ENCODE assay signal across 23 mouse cellular contexts in the genomic region with DNA sequence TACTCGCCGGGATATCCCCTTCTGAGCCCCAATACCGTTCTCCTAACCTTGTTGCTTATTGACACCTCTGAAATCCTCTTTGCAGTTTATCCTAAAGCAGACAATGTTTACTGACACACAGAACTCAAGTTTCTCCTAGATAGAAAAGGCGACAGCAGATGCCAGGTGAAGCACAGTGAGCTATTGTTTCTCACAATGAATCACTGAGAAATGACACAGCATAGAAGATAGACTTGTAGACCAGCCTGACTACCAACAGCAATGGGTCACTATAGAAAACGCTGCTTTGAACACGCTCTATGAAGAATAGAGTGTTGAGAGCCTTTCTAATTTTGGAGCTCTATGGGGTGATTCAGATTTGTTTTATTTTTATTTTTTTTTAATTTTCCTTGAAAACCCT.
DNase-seq lines count a peak whose midpoint lies in the region; ATAC-seq and TF ChIP-seq lines count a peak whose summit lies in the region.
"Had no signal": no experiment of that assay in that cellular context is flagged by ENCODE, and none has a peak within 500 bp of the region (broad histone marks: within the 10 kb centered on the region; RNA-seq: fewer than 3 reads in every experiment).

No protein-coding gene starts in this region.

- H3K9ac ChIP-seq in forebrain, embryonic 15.5 days (replicated peaks): no peak overlapping the region
- no peak overlapping the region for H3K9ac ChIP-seq in midbrain, embryonic 14.5 days (replicated peaks; ENCODE audit: low read length)
- H3K9ac ChIP-seq in CH12.LX (ENCODE audit: insufficient read depth, low read depth): no peak overlapping the region; the same call in 1 of the 2 replicates

- H3K4me1 ChIP-seq in forebrain, embryonic 10.5 days: peaks cover 59% of the 10 kb centered on the region
- peaks cover 6% of the 10 kb centered on the region for H3K4me1 ChIP-seq in forebrain, embryonic 15.5 days
- peaks cover 55% of the 10 kb centered on the region for H3K4me1 ChIP-seq in midbrain, embryonic 10.5 days
- H3K4me1 ChIP-seq in midbrain, embryonic 14.5 days (ENCODE audit: control insufficient read depth, insufficient read depth, low read length): peaks cover 21% of the 10 kb centered on the region
- peaks cover 21 to 50% of the 10 kb centered on the region in 2 experiments for H3K4me1 ChIP-seq in CH12.LX (ENCODE audit: control insufficient read depth in 1 of 2, insufficient read depth in 2 of 2)

- H3K4me3 ChIP-seq in forebrain, embryonic 10.5 days: no peak overlapping the region
- no peak overlapping the region for H3K4me3 ChIP-seq in forebrain, embryonic 15.5 days
- no peak overlapping the region for H3K4me3 ChIP-seq in midbrain, embryonic 10.5 days
- H3K4me3 ChIP-seq in midbrain, embryonic 14.5 days (replicated peaks; ENCODE audit: low read depth, low read length): no peak overlapping the region
- H3K4me3 ChIP-seq in CH12.LX (replicated peaks in 1 of 3; ENCODE audit: low read depth in 2 of 3, low read length in 2 of 3, poor library complexity in 1 of 3): no peak overlapping the region

- no peaks in the 10 kb centered on the region for H3K79me2 ChIP-seq in CH12.LX (replicated peaks; ENCODE audit: control insufficient read depth, extremely low read depth, insufficient read depth, poor library complexity, severe bottlenecking)

- H3K4me2 ChIP-seq in forebrain, embryonic 15.5 days (replicated peaks): no peak overlapping the region
- H3K4me2 ChIP-seq in midbrain, embryonic 14.5 days (ENCODE audit: low read length): no peak overlapping the region
- H3K4me2 ChIP-seq in CH12.LX (ENCODE audit: insufficient read depth, low read depth, poor library complexity, severe bottlenecking): peak overlapping the region; percentile 29

- 79% methylated on average over 6 of the region's 6 CpGs for WGBS in forebrain, embryonic 10.5 days
- 78% methylated on average over 6 of the region's 6 CpGs for WGBS in forebrain, embryonic 15.5 days
- 79% methylated on average over 6 of the region's 6 CpGs for WGBS in midbrain, embryonic 10.5 days
- 73% methylated on average over 6 of the region's 6 CpGs for WGBS in midbrain, embryonic 14.5 days

- TF ChIP-seq CTCF in CH12.LX (conservative IDR thresholded peaks at IDR 0.05 in 1 of 2, IDR thresholded peaks at IDR 0.05 in 1 of 2; ENCODE audit: low read depth in 2 of 2, low read length in 2 of 2): no peak

- H3K36me3 ChIP-seq in forebrain, embryonic 10.5 days (replicated peaks): no peaks in the 10 kb centered on the region
- H3K36me3 ChIP-seq in forebrain, embryonic 15.5 days: no peaks in the 10 kb centered on the region
- no peaks in the 10 kb centered on the region for H3K36me3 ChIP-seq in midbrain, embryonic 10.5 days
- no peaks in the 10 kb centered on the region for H3K36me3 ChIP-seq in midbrain, embryonic 14.5 days (ENCODE audit: control insufficient read depth, insufficient read depth, low read length)
- no peaks in the 10 kb centered on the region for H3K36me3 ChIP-seq in CH12.LX (replicated peaks in 1 of 2; ENCODE audit: control insufficient read depth in 1 of 2, insufficient read depth in 1 of 2, low read length in 1 of 2)
- H3K36me3 ChIP-seq: G1E had no signal

- peaks cover 41% of the 10 kb centered on the region for H3K27me3 ChIP-seq in forebrain, embryonic 10.5 days (ENCODE audit: poor library complexity, severe bottlenecking)
- H3K27me3 ChIP-seq in forebrain, embryonic 15.5 days: no peaks in the 10 kb centered on the region
- H3K27me3 ChIP-seq in midbrain, embryonic 10.5 days (ENCODE audit: low read depth, poor library complexity, severe bottlenecking): peaks cover 36% of the 10 kb centered on the region
- no peaks in the 10 kb centered on the region for H3K27me3 ChIP-seq in midbrain, embryonic 14.5 days (ENCODE audit: control insufficient read depth, insufficient read depth, low read length)
- no peaks in the 10 kb centered on the region for H3K27me3 ChIP-seq in CH12.LX (replicated peaks)
- H3K27me3 ChIP-seq: Patski had no signal

- DNase-seq in forebrain, embryonic 10.5 days (ENCODE audit: extremely low spot score, low spot score): no peak
- DNase-seq in heart, adult 11 months: peak; percentile 4
- no peak for DNase-seq in heart, postnatal 4 days
- no peak for DNase-seq in midbrain, embryonic 10.5 days (ENCODE audit: low spot score)
- no peak for DNase-seq in midbrain, embryonic 14.5 days
- DNase-seq in CH12.LX (ENCODE audit: extremely low read depth) (peak; percentile 27), adipocyte (ENCODE audit: low spot score) (no peak)
- DNase-seq: adrenal gland, adult 2 months; adrenal gland, adult 8-10 months; adrenal gland, postnatal 10 days; adrenal gland, postnatal 14 days; adrenal gland, postnatal 25 days; adrenal gland, postnatal 36 days; B cell, adult 2 months; cerebellum, adult 11 months; cerebellum, adult 11-12 months; cerebellum, adult 18-20 months; cerebellum, adult 2 months had no signal

- no peak for TF ChIP-seq POLR2A in CH12.LX (IDR thresholded peaks at IDR 0.05; ENCODE audit: low read depth, low read length)

- dilution Hi-C loops in CH12.LX (cut with MboI; ENCODE audit: extremely low pct_ligation_motif_present, extremely low pct_unique_long_range_greater_than_20kb, low sequenced_read_pairs): no loop called here

- ATAC-seq in forebrain, embryonic 15.5 days (replicated peaks): no peak
- no peak for ATAC-seq in midbrain, embryonic 14.5 days (ENCODE audit: low FRiP score, low TSS enrichment)
- ATAC-seq: activated CD4-positive, CD25-positive, alpha-beta regulatory T cell, adult 4 months; CD4-positive, CD25-positive, alpha-beta regulatory T cell, adult 4 months; Patski had no signal

- TF ChIP-seq RAD21 in CH12.LX (IDR thresholded peaks at IDR 0.05; ENCODE audit: low read depth, low read length): no peak

- in situ Hi-C loops in CH12.LX (cut with MboI; ENCODE audit: low pct_ligation_motif_present, low pct_unique_long_range_greater_than_20kb, low sequenced_read_pairs): no loop called here

- H3K27ac ChIP-seq in forebrain, embryonic 10.5 days: peak overlapping the region; percentile 54; the same call in 1 of the 2 replicates
- H3K27ac ChIP-seq in forebrain, embryonic 15.5 days (replicated peaks): no peak overlapping the region
- H3K27ac ChIP-seq in midbrain, embryonic 10.5 days (replicated peaks): 0 out of 2 replicates have a peak overlapping the region, but pooled peaks have one; percentile 5
- no peak overlapping the region for H3K27ac ChIP-seq in midbrain, embryonic 14.5 days (replicated peaks; ENCODE audit: low read depth, low read length)
- no peak overlapping the region for H3K27ac ChIP-seq in CH12.LX (ENCODE audit: insufficient read depth, low read depth)

- 0 out of 2 replicates have a peak, but pooled peaks have one; percentile 57 for TF ChIP-seq EP300 in CH12.LX (IDR thresholded peaks at IDR 0.05; ENCODE audit: low read length)

- H3K9me3 ChIP-seq in forebrain, embryonic 10.5 days: no peaks in the 10 kb centered on the region
- H3K9me3 ChIP-seq in forebrain, embryonic 15.5 days: no peaks in the 10 kb centered on the region
- H3K9me3 ChIP-seq in midbrain, embryonic 10.5 days (replicated peaks): no peaks in the 10 kb centered on the region
- H3K9me3 ChIP-seq in midbrain, embryonic 14.5 days (ENCODE audit: control insufficient read depth, low read length): no peaks in the 10 kb centered on the region
- no peaks in the 10 kb centered on the region for H3K9me3 ChIP-seq in CH12.LX (replicated peaks; ENCODE audit: low read length)

TF ChIP-seq in CH12.LX, 34 proteins besides CTCF, POLR2A, EP300 and RAD21 (continues in another document):
- no peak for TF ChIP-seq SIN3A (IDR thresholded peaks at IDR 0.05; ENCODE audit: low read length)
- no peak for TF ChIP-seq MAZ (IDR thresholded peaks at IDR 0.05; ENCODE audit: low read depth, low read length)
- TF ChIP-seq PAX5 (IDR thresholded peaks at IDR 0.05; ENCODE audit: low read length): no peak
- TF ChIP-seq ZC3H11A (IDR thresholded peaks at IDR 0.05; ENCODE audit: low read depth, low read length): no peak
- TF ChIP-seq MYC (IDR thresholded peaks at IDR 0.05; ENCODE audit: low read depth, low read length): 0 out of 2 replicates have a peak, but pooled peaks have one; percentile 14
- peak; percentile 34; the same call in 1 of the 2 replicates for TF ChIP-seq JUN (IDR thresholded peaks at IDR 0.05; ENCODE audit: insufficient read depth, low read depth, low read length)
- TF ChIP-seq JUND (conservative IDR thresholded peaks at IDR 0.05; ENCODE audit: low read depth, low read length): no peak
- TF ChIP-seq NELFE (IDR thresholded peaks at IDR 0.05; ENCODE audit: low read depth, low read length): no peak
- no peak for TF ChIP-seq UBTF (IDR thresholded peaks at IDR 0.05; ENCODE audit: low read depth, low read length)
- no peak for TF ChIP-seq SMC3 (IDR thresholded peaks at IDR 0.05; ENCODE audit: low read depth, low read length)
- no peak for TF ChIP-seq ETS1 (conservative IDR thresholded peaks at IDR 0.05; ENCODE audit: low read depth, low read length)
- 0 out of 2 replicates have a peak, but pooled peaks have one; percentile 10 for TF ChIP-seq RCOR1 (conservative IDR thresholded peaks at IDR 0.05; ENCODE audit: low read depth, low read length)
- no peak for TF ChIP-seq USF1 (IDR thresholded peaks at IDR 0.05; ENCODE audit: low read depth, low read length)
- no peak for TF ChIP-seq POLR2AphosphoS2 (IDR thresholded peaks at IDR 0.05; ENCODE audit: low read depth, low read length)
- no peak for TF ChIP-seq ELF1 (IDR thresholded peaks at IDR 0.05; ENCODE audit: low read depth, low read length)
- TF ChIP-seq IRF4 (IDR thresholded peaks at IDR 0.05; ENCODE audit: low read depth, low read length): peak; percentile 81; the same call in 1 of the 2 replicates
- TF ChIP-seq BHLHE40 (IDR thresholded peaks at IDR 0.05; ENCODE audit: low read depth, low read length): no peak
- TF ChIP-seq HCFC1 (IDR thresholded peaks at IDR 0.05; ENCODE audit: low read depth, low read length): no peak
- TF ChIP-seq ZMIZ1 (IDR thresholded peaks at IDR 0.05; ENCODE audit: low read depth, low read length): no peak
- no peak for TF ChIP-seq TBP (conservative IDR thresholded peaks at IDR 0.05; ENCODE audit: low read depth, low read length)
- no peak for TF ChIP-seq KAT2A (IDR thresholded peaks at IDR 0.05; ENCODE audit: insufficient replicate concordance, low read length)
- no peak for TF ChIP-seq MXI1 (IDR thresholded peaks at IDR 0.05; ENCODE audit: low read depth, low read length)
- TF ChIP-seq MEF2A (IDR thresholded peaks at IDR 0.05; ENCODE audit: borderline replicate concordance, low read depth, low read length): no peak
- no peak for TF ChIP-seq MAX (IDR thresholded peaks at IDR 0.05; ENCODE audit: low read length)
- TF ChIP-seq NRF1 (IDR thresholded peaks at IDR 0.05; ENCODE audit: low read depth, low read length): no peak
- no peak for TF ChIP-seq ZKSCAN1 (IDR thresholded peaks at IDR 0.05; ENCODE audit: borderline replicate concordance, low read depth, low read length)
- TF ChIP-seq CHD2 (IDR thresholded peaks at IDR 0.05; ENCODE audit: low read length): no peak
- no peak for TF ChIP-seq E2F4 (IDR thresholded peaks at IDR 0.05; ENCODE audit: insufficient replicate concordance, low read depth, low read length)

Comparison
In these comparisons a context has a peak if more than half of its experiments do, and no peak if none do; other contexts are left out.
1. DNase-seq: peak in heart, adult 11 months (single experiment) and CH12.LX (single experiment); none in forebrain, embryonic 10.5 days (single experiment), heart, postnatal 4 days (single experiment), midbrain, embryonic 10.5 days (single experiment), midbrain, embryonic 14.5 days (single experiment) and adipocyte (single experiment).
2. H3K27ac ChIP-seq: peak in forebrain, embryonic 10.5 days (single experiment) and midbrain, embryonic 10.5 days (single experiment); none in forebrain, embryonic 15.5 days (single experiment), midbrain, embryonic 14.5 days (single experiment) and CH12.LX (single experiment).